Mouse (Mus musculus): ENCODE results near the gene Cyp2s1.

Gene Cyp2s1

DNA sequence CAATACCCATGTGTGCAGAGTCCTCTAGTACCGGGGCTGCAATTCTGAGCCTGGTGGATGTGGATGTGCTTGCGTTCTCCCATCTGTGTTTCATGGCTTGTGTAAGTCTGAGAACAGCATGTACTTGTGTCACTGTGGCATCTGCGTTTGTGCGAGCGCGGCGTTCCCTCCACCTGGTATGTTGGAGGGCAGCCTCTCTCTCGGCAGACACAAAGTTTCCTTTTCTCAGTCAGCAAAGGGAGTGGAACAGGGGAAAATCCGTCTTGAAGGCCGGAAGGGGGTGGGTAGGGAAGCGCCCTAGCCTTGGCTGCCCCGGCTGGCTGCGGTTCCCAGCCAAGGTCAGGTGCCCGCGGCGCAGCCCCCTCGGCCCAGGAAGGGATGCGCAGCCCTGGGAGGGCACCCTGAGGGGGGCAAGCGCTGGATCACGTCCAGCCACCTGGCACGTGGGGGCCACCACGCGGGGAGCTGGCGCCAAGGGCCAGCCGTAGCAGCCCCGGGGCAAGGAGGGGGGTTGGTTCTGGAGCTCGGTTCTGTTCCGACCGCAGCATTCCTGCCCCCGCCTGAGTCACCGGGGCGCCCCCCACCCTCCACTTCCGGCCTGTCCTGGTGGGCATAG is 35.3 kb downstream of the Cyp2s1 start:
- DNase-seq (ENCODE audit: low spot score in 2 of 2): peak in 1 of 2 experiments; percentile 43

DNA sequence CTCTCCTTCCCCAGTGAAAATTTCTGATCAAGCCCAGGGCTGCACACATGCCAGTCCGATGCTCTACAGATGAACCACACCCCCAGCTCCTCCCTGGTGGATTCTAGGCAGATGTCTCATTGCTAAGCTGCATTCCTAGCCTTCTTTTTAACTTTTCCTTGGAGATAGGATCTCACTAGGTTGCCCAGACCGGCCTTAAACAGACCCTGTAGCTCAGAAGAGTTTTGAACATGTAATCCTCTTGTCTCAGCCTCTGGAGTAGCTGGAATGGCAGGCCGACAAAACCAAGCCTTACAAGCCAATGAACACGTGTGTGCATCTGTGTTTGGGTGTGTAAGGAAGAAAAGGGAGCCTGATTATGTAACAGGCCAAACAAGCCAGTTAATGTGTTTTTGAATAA is 36.0 kb downstream of the Cyp2s1 start:
- DNase-seq (ENCODE audit: low spot score in 2 of 2): no peak

DNA sequence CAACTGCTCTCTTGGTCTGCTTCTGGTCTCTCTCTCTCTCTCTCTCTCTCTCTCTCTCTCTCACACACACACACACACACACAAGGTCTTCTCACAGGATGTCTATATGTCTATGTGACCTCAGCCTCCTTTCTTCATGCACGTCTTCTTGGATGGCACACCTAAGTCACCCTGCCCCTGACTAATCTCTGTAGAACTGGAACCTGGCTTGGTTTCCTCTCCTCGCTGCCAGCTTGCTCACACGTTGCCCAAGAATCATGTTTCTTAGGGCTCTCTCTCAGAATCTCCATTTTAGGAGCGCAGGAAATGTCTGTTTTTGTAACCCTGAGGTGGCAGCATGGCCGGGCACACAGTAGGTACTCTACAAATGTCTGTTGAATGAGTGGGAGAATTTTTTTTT is 36.7 kb downstream of the Cyp2s1 start:
- DNase-seq (ENCODE audit: low spot score in 2 of 2): no peak

- no peak for DNase-seq (ENCODE audit: low spot score in 2 of 2)
Measured at GRCm38 (mm10) chr7:25768229-25768628, 48.5 kb downstream of the Cyp2s1 start.

GRCm38 (mm10) chr7:25766108-25766507 is 50.6 kb downstream of the Cyp2s1 start:
- DNase-seq (ENCODE audit: low spot score in 2 of 2): no peak

DNA sequence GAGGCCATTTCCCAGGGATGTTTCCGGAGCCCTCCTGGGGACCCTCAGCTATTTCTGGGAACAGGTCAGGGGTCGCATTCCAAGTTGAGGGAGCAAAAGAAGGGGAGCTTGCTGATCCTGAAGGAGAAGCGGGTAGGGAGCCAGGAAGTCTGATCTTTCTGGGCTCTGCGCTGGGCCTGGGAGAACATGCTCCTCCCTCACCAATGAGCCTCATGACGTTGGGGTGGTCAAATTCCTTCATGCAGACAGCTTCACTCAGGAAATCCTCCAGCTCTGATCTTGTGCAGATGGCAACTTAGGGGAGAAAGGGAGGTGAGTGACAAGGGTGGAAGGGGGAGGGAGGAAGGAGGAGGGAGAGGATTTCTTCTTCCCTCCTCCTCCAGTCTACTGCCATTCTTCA is 52.5 kb downstream of the Cyp2s1 start:
- no peak for DNase-seq (ENCODE audit: low spot score in 2 of 2)

DNA sequence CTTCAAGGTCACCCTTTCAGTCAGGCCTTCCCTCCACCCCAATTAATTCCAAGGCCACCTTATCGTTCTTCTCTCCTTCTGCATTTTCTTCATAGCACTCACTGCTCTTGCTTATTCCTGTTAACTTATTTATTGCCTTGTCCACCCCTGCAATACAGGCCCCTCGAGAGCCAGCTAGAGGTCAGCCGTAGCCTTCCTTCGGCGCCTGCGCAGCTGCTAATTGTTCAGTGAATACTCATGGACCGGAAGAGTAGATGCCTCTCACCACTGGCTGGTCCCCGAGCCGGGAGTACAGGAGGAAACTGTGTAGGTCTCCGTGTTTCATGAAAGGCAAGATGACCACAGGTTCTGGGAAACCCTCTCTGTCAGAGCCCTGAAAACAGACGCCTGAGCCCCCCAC is 53.0 kb downstream of the Cyp2s1 start:
- no peak for DNase-seq (ENCODE audit: low spot score in 2 of 2)

DNA sequence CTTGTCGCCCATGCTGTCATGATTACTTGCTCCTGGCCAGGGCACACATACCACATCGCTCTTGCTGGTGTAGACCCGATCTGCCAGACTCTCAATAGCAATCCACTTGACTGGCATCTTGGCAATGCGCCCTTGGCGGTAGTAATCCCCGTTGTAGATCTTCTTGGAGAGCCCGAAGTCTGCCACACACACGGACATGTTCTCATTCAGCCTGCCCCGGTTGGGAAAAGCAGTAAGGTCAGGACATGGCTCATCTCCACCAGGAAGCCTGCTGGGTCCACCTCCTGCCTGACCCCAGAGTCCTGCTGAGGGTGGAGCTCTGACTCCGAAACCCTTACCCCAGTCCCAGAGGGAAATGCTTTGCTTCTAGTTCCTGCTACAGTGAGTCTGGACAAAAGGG is 55.4 kb downstream of the Cyp2s1 start:
- DNase-seq (ENCODE audit: low spot score in 2 of 2): peak in 1 of 2 experiments; percentile 31

- DNase-seq (ENCODE audit: low spot score in 2 of 2): peak; percentile 82 to 92
Measured at GRCm38 (mm10) chr7:25756011-25756410, 60.7 kb downstream of the Cyp2s1 start.

- DNase-seq (ENCODE audit: low spot score in 2 of 2): peak in 1 of 2 experiments; percentile 61
Measured at GRCm38 (mm10) chr7:25755468-25755833, 61.3 kb downstream of the Cyp2s1 start.

DNA sequence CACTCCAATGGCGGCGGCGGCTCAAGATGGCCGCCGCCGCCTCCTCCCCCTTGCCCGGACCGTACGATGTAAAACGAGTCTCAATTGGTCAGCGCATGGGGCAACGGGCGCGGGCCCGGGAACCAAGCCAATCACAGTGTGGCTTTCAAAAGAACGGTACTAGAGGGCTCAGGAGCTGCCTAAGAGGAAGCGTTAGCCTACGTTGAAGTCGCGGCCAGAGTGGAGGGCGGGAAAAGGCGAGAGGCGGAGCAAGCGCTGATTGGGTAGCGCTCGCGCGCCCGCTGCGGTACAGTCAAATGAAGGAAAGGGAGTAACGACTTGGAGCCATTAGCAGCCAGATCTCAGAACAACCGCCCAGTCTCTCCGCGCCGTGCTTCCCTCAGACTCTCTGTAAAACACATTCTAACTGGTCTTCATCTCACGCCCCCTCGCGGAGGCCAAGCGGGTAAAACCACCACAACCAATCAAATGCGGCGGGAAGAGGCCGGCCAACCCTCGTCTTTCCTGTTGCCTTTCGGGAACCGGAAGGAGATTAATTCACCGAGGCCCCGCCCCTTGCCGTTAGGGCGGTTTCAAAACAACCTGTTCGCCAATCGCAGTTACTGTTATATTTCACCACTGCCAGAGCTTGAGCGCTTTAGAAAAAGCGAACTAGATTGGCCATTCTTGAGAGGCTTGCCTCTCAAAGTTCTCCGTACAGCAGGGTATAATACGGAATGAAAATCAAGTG is 61.8 kb downstream of the Cyp2s1 start, which contains the start of gene Hnrnpul1:
Gene Hnrnpul1 (minus strand): TSS at position 20 of the 730 bp plus-strand sequence.
- peak; percentile 98 to 99 for DNase-seq (ENCODE audit: low spot score in 2 of 2)

GRCm38 (mm10) chr7:25754439-25754737 is 62.3 kb downstream of the Cyp2s1 start:
- no peak for DNase-seq (ENCODE audit: low spot score in 2 of 2)

GRCm38 (mm10) chr7:25753643-25754438 is 62.9 kb downstream of the Cyp2s1 start:
- peak; percentile 25 to 55 for DNase-seq (ENCODE audit: low spot score in 2 of 2)

DNA sequence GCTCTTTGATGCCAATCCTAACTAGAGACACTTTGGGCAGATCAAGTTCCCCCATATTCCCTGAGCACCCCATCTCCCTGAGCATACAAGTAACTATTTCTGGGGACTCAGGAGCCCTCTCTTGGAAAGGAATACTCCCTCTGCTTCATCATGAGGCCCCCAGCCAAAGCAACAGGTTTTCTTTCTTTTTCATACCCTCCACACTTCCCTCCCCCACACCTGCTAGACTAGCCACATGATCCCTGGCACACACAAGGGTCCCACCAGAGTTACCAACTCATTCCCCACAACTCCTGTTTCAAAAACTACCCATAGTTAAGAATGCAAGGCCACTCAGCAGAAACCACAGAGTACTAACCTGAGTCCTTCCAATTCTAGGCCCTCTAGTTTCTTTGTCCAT is 63.6 kb downstream of the Cyp2s1 start:
- no peak for DNase-seq (ENCODE audit: low spot score in 2 of 2)

All from urinary bladder, postnatal 36 days (tissue).